In genomic region chr2:154430566-154430965, GRCm38 (mm10) we compare ENCODE assay signal across 15 mouse cellular contexts.
"Had no signal": no experiment of that assay in that cellular context is flagged by ENCODE, and none has a peak within 500 bp of the region (broad histone marks: within the 10 kb centered on the region; RNA-seq: fewer than 3 reads in every experiment).

No protein-coding gene starts in this region.

- DNase-seq: gastrocnemius, postnatal 14 days; gastrocnemius, postnatal 36 days; heart, adult 11 months; heart, adult 2 months; heart, postnatal 14 days; heart, postnatal 36 days; kidney, adult 11 months; kidney, adult 9 months; kidney, postnatal 14 days; layer of hippocampus, adult 9-11 months; layer of hippocampus, postnatal 36 days; left cerebral cortex, postnatal 4 days had no signal

- ATAC-seq: hindbrain, postnatal 0 days; intestine, embryonic 16.5 days; liver, embryonic 12.5 days had no signal
